Mouse (Mus musculus) stomach, embryonic 16.5 days (tissue): ENCODE measurements around the gene Ciapin1. TPM values are rescaled to one million over a fixed set of nuclear protein-coding genes. Genes with fewer than 3 reads are reported as not detected.

Experiments
- ATAC-seq: fragments of 200-750 bp; cut with Nextera tagmentation; 2 replicates; pipeline ENCODE4 v1.8.0; 2017; ENCODE audit warnings: moderate number of reproducible peaks, moderate TSS enrichment; ENCODE audit not compliant: insufficient read depth, low FRiP score
- H3K27ac ChIP-seq: fragments of 300-500 bp; sonication (generic); 2 replicates; pipeline ENCODE4 v1.5.1; 2014; ENCODE audit warnings: low read length
- H3K27me3 ChIP-seq: fragments of 300-500 bp; sonication (generic); 2 replicates; pipeline ENCODE4 v1.6.1; 2014; ENCODE audit warnings: low read length, control low read depth, mixed read lengths; ENCODE audit not compliant: control insufficient read depth, insufficient read depth
- H3K36me3 ChIP-seq: fragments of 300-500 bp; sonication (generic); 2 replicates; pipeline ENCODE4 v1.6.1; 2014; ENCODE audit warnings: low read length; ENCODE audit not compliant: control insufficient read depth, insufficient read depth
- H3K4me1 ChIP-seq: fragments of 300-500 bp; sonication (generic); 2 replicates; pipeline ENCODE4 v1.6.1; 2014; ENCODE audit warnings: low read length, control low read depth, mixed read lengths; ENCODE audit not compliant: control insufficient read depth, insufficient read depth
- H3K4me2 ChIP-seq: fragments of 300-500 bp; sonication (generic); 2 replicates; pipeline ENCODE4 v1.6.1; 2014; ENCODE audit warnings: low read depth, low read length, mixed read lengths
- H3K4me3 ChIP-seq: fragments of 300-500 bp; sonication (generic); replicated peaks from 2 replicates; pipeline ENCODE4 v1.5.1; 2014; ENCODE audit warnings: mild to moderate bottlenecking, low read length
- H3K9ac ChIP-seq: fragments of 300-500 bp; sonication (generic); 2 replicates; pipeline ENCODE4 v1.6.1; 2014; ENCODE audit warnings: low read length
- H3K9me3 ChIP-seq: fragments of 300-500 bp; sonication (generic); replicated peaks from 2 replicates; pipeline ENCODE4 v1.6.1; 2016; ENCODE audit warnings: low read length, control low read depth; ENCODE audit not compliant: control insufficient read depth
- WGBS: fragments of 180-500 bp; shearing (Covaris S2); extraction: QIAGEN DNeasy Blood & Tissue Kit; methylation state at CpG from one replicate; pipeline ENCODE4 v1.1.7; 2014; 5-methylcytosine and 5-hydroxymethylcytosine counted together
- polyA plus RNA-seq: library from polyadenylated mRNA; unstranded; fragments of >200 nt; fragmentation: Nextera tagmentation; extraction: Ambion mirVana; gene quantifications from 2 replicates; pipeline ENCODE4 v1.2.1, GENCODE M21; 2015

Ciapin1 gene
- polyA plus RNA-seq, 1 experiment from 2014 or later = 84.7 TPM

GRCm38 (mm10) chr8:94805811-94806210 lies 32.3 kb downstream of the Ciapin1 start:
- Histone ChIP-seq H3K9me3 (no peaks in the 10 kb centered on the region), H3K27ac (no peak overlapping the region), H3K4me2 (no peak overlapping the region), H3K36me3 (no peaks in the 10 kb centered on the region), H3K9ac (no peak overlapping the region), H3K4me1 (no peaks in the 10 kb centered on the region), H3K27me3 (no peaks in the 10 kb centered on the region), H3K4me3 (no peak overlapping the region)
- no peak for ATAC-seq
- 71% methylated on average over 4 of the region's 4 CpGs for WGBS

- no peak for ATAC-seq
- no peaks in the 10 kb centered on the region for H3K4me1 ChIP-seq
- no peak overlapping the region for H3K9ac ChIP-seq
- 64% methylated on average over 10 of the region's 10 CpGs for WGBS
- no peak overlapping the region for H3K4me2 ChIP-seq
- H3K27ac ChIP-seq = no peak overlapping the region
- no peaks in the 10 kb centered on the region for H3K9me3 ChIP-seq
- H3K4me3 ChIP-seq = no peak overlapping the region
- H3K27me3 ChIP-seq = no peaks in the 10 kb centered on the region
- H3K36me3 ChIP-seq = no peaks in the 10 kb centered on the region
Measured at GRCm38 (mm10) chr8:94804546-94805340, 33.4 kb downstream of the Ciapin1 start.

DNA sequence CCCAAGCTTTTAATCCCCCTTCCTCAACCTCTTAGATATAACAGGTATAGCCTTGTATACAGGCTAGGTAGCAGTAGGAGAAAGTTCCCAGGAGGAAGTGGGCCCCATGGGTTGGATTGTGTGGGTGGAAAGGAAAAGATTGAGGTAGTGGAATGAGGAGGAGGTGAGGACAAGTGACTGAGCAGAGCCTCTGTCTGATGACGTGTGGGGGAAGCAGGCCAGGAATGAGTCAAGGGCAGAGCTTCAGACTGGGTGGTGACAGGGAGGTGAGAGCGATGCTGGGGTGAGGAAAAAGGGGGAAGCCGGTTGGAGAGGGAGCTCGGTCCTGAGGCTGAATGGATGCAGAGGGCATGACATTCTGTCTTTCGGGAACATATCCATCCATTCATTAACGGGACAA lies 34.6 kb downstream of the Ciapin1 start:
- H3K27me3 ChIP-seq = no peaks in the 10 kb centered on the region
- no peak for ATAC-seq
- H3K4me2 ChIP-seq = no peak overlapping the region
- no peaks in the 10 kb centered on the region for H3K36me3 ChIP-seq
- whole genome bisulfite sequencing = 71% methylated on average over 6 of the region's 6 CpGs
- no peak overlapping the region for H3K4me3 ChIP-seq
- H3K4me1 ChIP-seq = no peaks in the 10 kb centered on the region
- no peaks in the 10 kb centered on the region for H3K9me3 ChIP-seq
- H3K27ac ChIP-seq = no peak overlapping the region
- H3K9ac ChIP-seq = no peak overlapping the region

DNA sequence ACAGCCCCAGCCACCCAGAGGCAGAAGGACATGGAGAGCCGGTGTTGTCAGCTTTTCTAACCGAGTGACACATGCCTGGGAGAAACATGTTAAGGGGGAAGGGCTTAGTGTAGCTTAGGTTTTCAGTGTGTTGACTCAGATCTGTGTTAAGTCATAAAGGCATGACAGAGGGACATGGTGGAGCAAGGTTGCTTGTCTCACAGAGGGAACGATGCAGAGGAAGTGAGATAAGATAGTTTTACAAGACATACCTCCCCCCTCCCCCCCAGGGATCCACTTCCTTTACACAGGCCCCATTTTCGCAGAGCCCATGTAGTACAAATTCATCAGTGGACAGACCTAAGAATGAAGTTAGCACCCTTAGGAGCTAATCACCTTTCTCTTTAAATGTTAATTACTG lies 35.8 kb downstream of the Ciapin1 start:
- Histone ChIP-seq H3K4me3 (no peak overlapping the region), H3K4me2 (no peak overlapping the region), H3K9me3 (no peaks in the 10 kb centered on the region), H3K9ac (no peak overlapping the region), H3K4me1 (no peaks in the 10 kb centered on the region), H3K27me3 (no peaks in the 10 kb centered on the region), H3K36me3 (no peaks in the 10 kb centered on the region), H3K27ac (no peak overlapping the region)
- WGBS = 71% methylated on average over 4 of the region's 4 CpGs
- no peak for ATAC-seq

DNA sequence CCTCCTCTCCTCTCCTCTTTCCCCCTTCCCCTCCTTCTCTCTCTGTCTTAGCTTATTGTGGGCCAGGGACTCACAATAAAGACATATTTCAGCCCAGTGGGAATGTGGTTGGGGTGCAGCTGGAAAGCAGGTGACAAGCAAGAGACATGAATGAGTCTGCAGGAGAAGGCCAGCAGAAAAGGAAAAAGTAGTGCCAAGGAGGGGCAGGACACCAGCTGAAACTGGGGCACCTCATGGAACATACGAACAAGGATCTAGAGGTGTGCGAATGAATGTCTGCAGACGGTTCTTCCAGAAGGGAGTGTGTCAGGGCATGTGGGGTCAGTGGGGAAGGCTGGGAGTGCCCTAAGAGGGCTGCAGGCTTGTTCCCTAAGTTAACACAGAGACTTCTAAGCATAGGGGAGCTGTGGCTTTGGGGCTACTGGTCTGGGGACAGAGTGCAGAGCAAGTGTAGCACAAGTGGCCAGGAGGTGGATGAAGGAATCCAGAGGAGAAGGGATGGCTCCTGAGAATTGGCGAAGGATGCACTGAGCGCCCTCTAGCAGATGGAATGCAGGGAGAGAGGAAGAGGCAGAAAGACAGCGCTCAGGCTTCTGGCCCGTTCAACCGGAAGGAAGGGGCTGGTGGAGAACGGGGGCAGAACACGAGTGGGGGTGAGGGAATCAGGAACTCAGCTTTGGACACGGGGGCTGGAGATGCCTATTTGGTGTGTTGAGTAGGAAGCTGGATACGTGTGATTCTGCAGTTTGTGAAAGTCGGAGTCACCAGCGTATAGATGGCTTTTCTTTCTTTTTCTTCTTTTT lies 36.7 kb downstream of the Ciapin1 start:
- no peaks in the 10 kb centered on the region for H3K27me3 ChIP-seq
- WGBS = 31% methylated on average over 14 of the region's 14 CpGs
- no peak overlapping the region for H3K4me3 ChIP-seq
- H3K27ac ChIP-seq = no peak overlapping the region
- H3K4me2 ChIP-seq = no peak overlapping the region
- no peak for ATAC-seq
- no peaks in the 10 kb centered on the region for H3K9me3 ChIP-seq
- no peaks in the 10 kb centered on the region for H3K36me3 ChIP-seq
- H3K4me1 ChIP-seq = no peaks in the 10 kb centered on the region
- no peak overlapping the region for H3K9ac ChIP-seq

DNA sequence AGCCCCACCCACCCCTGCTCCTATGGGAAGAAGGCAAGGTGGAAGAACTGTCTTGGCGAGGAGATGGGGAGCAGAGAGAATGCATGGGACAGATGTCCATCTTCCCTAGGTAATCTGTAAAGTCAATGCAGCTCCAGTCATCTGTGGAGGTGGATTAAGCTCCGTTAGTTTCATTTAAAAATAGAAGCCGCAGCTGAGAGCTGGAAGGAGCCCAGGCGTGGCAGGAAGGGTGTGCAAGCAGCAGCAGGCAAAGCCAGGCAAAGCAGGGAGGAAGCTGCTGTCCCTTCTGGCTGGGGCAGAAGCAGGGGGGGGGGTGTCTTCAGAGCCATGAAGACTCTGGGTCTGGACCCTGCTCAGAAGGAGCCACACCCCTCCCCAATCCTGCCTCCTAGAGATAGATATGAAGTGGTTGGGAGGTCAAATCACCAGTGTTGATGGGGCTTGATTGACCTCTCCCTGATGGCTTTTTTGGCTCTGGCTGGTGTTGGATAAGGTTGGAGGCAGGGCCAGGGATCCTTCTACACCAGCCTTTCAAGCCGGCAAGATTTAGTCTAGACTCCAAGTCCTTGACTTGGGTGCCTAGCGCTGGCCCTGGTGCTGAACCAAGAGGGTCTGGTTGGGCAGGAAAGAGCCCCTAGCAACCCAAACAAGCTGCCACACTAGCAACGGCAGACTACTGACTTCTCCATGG lies 37.7 kb downstream of the Ciapin1 start:
- Histone ChIP-seq H3K9ac (no peak overlapping the region), H3K4me2 (no peak overlapping the region), H3K27me3 (no peaks in the 10 kb centered on the region), H3K9me3 (no peaks in the 10 kb centered on the region), H3K4me1 (no peaks in the 10 kb centered on the region), H3K27ac (no peak overlapping the region), H3K36me3 (no peaks in the 10 kb centered on the region), H3K4me3 (no peak overlapping the region)
- ATAC-seq = no peak
- 59% methylated on average over 7 of the region's 7 CpGs for WGBS

DNA sequence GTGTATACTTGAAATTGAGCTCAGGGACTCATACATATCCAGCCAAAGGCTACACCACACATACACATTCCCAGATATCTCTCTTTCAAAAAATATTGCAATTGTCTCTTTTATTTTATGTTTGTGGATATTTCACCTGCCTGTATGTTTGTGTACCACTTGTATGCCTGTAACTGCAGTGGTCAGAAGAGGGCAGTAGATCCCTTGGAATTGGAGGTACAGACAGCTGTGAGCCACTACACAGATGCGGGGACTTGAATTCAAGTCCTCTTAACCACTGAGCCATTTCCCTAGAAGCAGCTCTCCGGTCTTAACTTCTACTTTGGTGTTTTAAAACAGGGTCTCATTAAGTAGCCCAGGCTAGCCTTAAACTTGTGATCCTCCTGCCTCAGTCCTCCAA lies 43.4 kb downstream of the Ciapin1 start:
- no peak for ATAC-seq
- no peak overlapping the region for H3K4me2 ChIP-seq
- no peaks in the 10 kb centered on the region for H3K36me3 ChIP-seq
- no peak overlapping the region for H3K4me3 ChIP-seq
- H3K4me1 ChIP-seq = no peaks in the 10 kb centered on the region
- no peaks in the 10 kb centered on the region for H3K9me3 ChIP-seq
- no peak overlapping the region for H3K27ac ChIP-seq
- H3K27me3 ChIP-seq = no peaks in the 10 kb centered on the region
- no peak overlapping the region for H3K9ac ChIP-seq
- WGBS = 97% methylated on average over 2 of the region's 2 CpGs

DNA sequence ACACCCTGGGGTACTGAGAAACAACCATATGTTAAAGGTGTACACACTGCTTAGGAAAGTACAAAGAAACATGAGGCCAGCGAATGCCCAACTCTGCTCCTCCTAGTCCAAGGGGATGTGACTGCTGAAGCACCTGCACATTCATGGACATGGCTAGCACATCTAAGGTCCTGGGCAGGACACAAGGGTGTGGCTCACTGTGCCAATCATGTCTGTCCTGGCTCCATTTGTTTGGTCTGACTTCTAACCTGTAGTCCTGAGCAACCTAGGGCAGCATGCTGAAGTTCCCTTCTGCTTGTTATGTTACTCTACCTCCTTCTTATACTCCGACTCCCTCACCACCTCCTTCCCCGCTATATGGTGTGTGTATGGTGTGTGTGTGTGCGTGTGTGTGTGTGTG lies 43.8 kb downstream of the Ciapin1 start:
- 84% methylated on average over 4 of the region's 4 CpGs for WGBS
- no peak for ATAC-seq
- Histone ChIP-seq H3K27ac (no peak overlapping the region), H3K9ac (no peak overlapping the region), H3K36me3 (no peaks in the 10 kb centered on the region), H3K4me2 (no peak overlapping the region), H3K4me1 (no peaks in the 10 kb centered on the region), H3K27me3 (no peaks in the 10 kb centered on the region), H3K4me3 (no peak overlapping the region), H3K9me3 (no peaks in the 10 kb centered on the region)
